Mouse (Mus musculus) liver, adult 2 months (tissue): ENCODE data around the gene Gm49510. TPM values are rescaled to one million over a fixed set of nuclear protein-coding genes. Genes with fewer than 3 reads are reported as not detected.

Source experiments
- DNase-seq: peaks from one replicate; pipeline ENCODE4 v3.0.0-alpha.2; 2011; ENCODE audit warnings: low read depth, low spot score; ENCODE audit errors: extremely low read depth
- H3K27ac ChIP-seq: fragments of 200-500 bp; replicated peaks from 2 replicates; pipeline ENCODE4 v1.5.1; 2012; ENCODE audit warnings: low read depth, mild to moderate bottlenecking, control low read depth, inconsistent platforms, low read length; ENCODE audit not compliant: insufficient read depth
- H3K27me3 ChIP-seq: fragments of 200-500 bp; 2 replicates; pipeline ENCODE4 v1.6.1; 2012; ENCODE audit warnings: mild to moderate bottlenecking, moderate library complexity, low read length, inconsistent platforms; ENCODE audit not compliant: control insufficient read depth, insufficient read depth
- H3K36me3 ChIP-seq: fragments of 200-500 bp; 2 replicates; pipeline ENCODE4 v1.6.1; 2012; ENCODE audit warnings: low read length, inconsistent platforms; ENCODE audit not compliant: control insufficient read depth, insufficient read depth
- H3K4me1 ChIP-seq: fragments of 200-500 bp; 2 replicates; pipeline ENCODE4 v1.6.1; 2011; ENCODE audit warnings: low read length; ENCODE audit not compliant: control insufficient read depth, insufficient read depth
- H3K4me3 ChIP-seq: fragments of 200-500 bp; 2 replicates; pipeline ENCODE4 v1.5.1; 2011; ENCODE audit warnings: low read depth, mild to moderate bottlenecking, control low read depth, low read length, moderate library complexity; ENCODE audit not compliant: insufficient read depth
- H3K79me2 ChIP-seq: fragments of 200-500 bp; 2 replicates; pipeline ENCODE4 v1.6.1; 2012; ENCODE audit warnings: inconsistent platforms, mild to moderate bottlenecking, low read length, moderate library complexity; ENCODE audit not compliant: control insufficient read depth, insufficient read depth
- H3K9ac ChIP-seq: fragments of 200-500 bp; 2 replicates; pipeline ENCODE4 v1.6.1; 2012; ENCODE audit warnings: low read depth, mild to moderate bottlenecking, control low read depth, inconsistent platforms, low read length
- CTCF ChIP-seq: fragments of 200-500 bp; IDR thresholded peaks from 2 replicates; pipeline ENCODE4 v1.5.1; 2011; ENCODE audit warnings: low read depth, low read length, control low read depth
- POLR2A ChIP-seq: fragments of 200-500 bp; IDR thresholded peaks from 2 replicates; pipeline ENCODE4 v1.6.1; 2011; ENCODE audit warnings: low read length, control low read depth; ENCODE audit not compliant: insufficient read depth; ENCODE audit errors: extremely low read depth
- WGBS: fragments of 180-500 bp; shearing (Covaris S2); methylation state at CpG from one replicate; pipeline ENCODE4 v1.1.7; 2018; 5-methylcytosine and 5-hydroxymethylcytosine counted together
- polyA plus RNA-seq: library from polyadenylated mRNA; depleted of rRNA; stranded (reverse); fragments of >200 nt; gene quantifications from 2 replicates; pipeline ENCODE4 v1.2.3, GENCODE M21; 2012
- total RNA-seq: library from RNA; depleted of rRNA; stranded (reverse); fragments of >200 nt; gene quantifications from 2 replicates; pipeline ENCODE4 v1.2.3, GENCODE M21; 2014

Gene Gm49510
- total and polyA plus RNA-seq, 2 experiments, result not detected

DNA sequence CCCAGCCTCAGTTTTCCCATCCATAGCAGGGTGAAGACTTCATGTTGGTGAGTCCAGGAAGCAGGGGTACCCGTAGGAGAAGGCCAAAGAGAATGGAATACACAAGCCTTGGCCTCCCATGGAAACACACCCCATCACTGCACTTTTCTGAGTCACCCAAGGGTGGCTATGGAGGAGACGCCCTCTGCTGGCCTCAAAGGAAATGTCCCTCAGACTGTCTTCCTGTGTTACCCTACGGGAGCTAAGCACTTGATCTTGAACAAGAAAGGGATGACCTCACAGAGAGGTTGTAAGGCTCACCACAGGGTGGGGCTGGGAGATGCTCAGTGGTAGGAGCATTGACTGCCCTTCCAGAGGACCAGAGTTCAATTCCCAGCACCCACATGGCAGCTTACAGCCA lies 32.1 kb downstream of the Gm49510 start:
- no peak overlapping the region for H3K4me3 ChIP-seq
- WGBS, result 12% methylated on average over 3 of the region's 3 CpGs
- no peaks in the 10 kb centered on the region for H3K27me3 ChIP-seq
- no peaks in the 10 kb centered on the region; the same call in 1 of the 2 replicates for H3K79me2 ChIP-seq
- peaks cover 6% of the 10 kb centered on the region for H3K4me1 ChIP-seq
- DNase-seq, result peak; percentile 53
- no peaks in the 10 kb centered on the region for H3K36me3 ChIP-seq
- no peak overlapping the region for H3K9ac ChIP-seq
- H3K27ac ChIP-seq, result no peak overlapping the region
- no peak for TF ChIP-seq POLR2A
- peak; percentile 77 for TF ChIP-seq CTCF

DNA sequence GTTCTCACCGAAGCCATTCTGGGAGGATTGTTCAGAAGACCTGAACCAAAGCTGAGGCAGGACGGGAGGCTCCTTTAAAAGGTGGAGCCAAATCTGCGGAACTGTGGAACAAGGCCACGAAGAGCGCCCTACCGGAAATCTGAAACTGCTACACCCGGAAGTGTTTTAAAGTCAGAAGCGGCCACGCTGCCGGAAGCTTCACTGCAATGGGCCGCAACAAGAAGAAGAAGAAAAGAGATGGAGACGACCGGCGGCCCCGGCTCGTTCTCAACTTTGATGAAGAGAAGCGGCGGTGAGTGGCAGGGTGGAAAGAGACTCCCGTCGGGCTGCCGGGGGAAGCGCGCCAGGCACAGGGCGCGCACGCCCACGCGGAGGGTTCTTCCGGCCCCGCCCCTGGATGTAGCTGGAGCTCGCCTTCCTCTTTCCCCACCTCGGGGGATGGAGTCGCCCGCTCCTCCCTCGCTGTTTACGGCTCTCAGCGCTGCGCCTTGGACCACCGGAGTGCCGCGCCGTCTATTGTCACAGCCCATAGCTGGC lies 35.4 kb downstream of the Gm49510 start, which contains the start of gene Nol12:
TSS of gene Nol12 (plus strand) at position 150 of the 537 bp plus-strand sequence.
- 0% methylated on average over 42 of the region's 42 CpGs for WGBS
- peak; percentile 84 for DNase-seq
- H3K4me1 ChIP-seq, result peaks cover 4% of the 10 kb centered on the region; the same call in 1 of the 2 replicates

DNA sequence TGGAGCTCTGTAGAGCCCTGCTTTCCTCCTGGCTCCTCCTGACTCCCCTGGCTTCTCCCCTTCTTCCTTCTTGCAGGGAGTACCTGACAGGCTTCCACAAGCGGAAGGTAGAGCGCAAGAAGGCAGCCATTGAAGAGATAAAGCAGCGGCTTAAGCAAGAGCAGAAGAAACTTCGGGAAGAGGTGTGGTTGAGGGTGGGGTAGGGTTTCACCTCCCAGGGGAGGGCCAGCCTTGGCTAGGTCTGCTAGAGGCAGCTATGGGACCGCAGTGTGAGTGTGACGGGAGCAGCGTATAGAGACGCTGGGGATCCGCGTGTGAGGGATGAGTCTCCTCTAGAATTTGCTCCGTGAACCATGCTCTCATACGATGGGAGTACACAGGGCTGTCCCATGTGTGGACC lies 36.9 kb downstream of the Gm49510 start:
- Histone ChIP-seq H3K4me3 (no peak overlapping the region), H3K36me3 (no peaks in the 10 kb centered on the region), H3K4me1 (peaks cover 4% of the 10 kb centered on the region; the same call in 1 of the 2 replicates), H3K79me2 (no peaks in the 10 kb centered on the region; the same call in 1 of the 2 replicates), H3K27me3 (no peaks in the 10 kb centered on the region), H3K27ac (no peak overlapping the region), H3K9ac (no peak overlapping the region)
- 95% methylated on average over 12 of the region's 12 CpGs for WGBS
- TF ChIP-seq POLR2A (no peak), CTCF (no peak)
- DNase-seq, result no peak

More for the DNA sequence above, 35.4 kb downstream of the Gm49510 start, which contains the start of gene Nol12:
- Histone ChIP-seq H3K9ac (peak within 1 kb of the TSS; percentile 78), H3K4me3 (peak within 1 kb of the TSS; percentile 92), H3K27ac (peak within 1 kb of the TSS; percentile 88), H3K36me3 (no peaks in the 10 kb centered on the region), H3K79me2 (no peaks in the 10 kb centered on the region; the same call in 1 of the 2 replicates), H3K27me3 (no peaks in the 10 kb centered on the region)
- 0 out of 2 replicates have a peak, but pooled peaks have one; percentile 28 for TF ChIP-seq POLR2A
- TF ChIP-seq CTCF, result 0 out of 2 replicates have a peak, but pooled peaks have one; percentile 3

DNA sequence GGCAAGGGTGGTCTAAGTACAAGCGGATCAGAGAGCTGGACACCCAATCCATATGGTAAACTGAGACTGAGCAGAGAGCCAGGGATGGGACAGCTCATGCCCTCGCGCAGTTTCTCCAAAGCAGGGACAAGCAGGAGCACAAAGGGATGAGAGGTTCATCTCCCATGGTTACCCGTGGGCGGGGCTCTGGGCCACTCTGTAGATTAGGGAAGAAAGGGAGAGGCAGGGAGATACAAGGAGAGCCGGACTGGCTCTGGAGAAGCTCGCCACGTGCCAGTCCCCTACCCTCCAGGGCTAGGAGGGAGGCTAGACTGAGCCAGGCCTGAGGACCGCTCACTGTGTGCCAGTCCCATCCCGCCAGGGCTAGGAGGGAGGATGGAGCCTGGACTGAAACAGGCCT lies 37.8 kb downstream of the Gm49510 start:
- Histone ChIP-seq H3K4me3 (no peak overlapping the region), H3K27ac (no peak overlapping the region), H3K27me3 (no peaks in the 10 kb centered on the region), H3K9ac (no peak overlapping the region), H3K79me2 (no peaks in the 10 kb centered on the region; the same call in 1 of the 2 replicates), H3K4me1 (peaks cover 4% of the 10 kb centered on the region; the same call in 1 of the 2 replicates), H3K36me3 (no peaks in the 10 kb centered on the region)
- 93% methylated on average over 10 of the region's 10 CpGs for WGBS
- TF ChIP-seq POLR2A (no peak), CTCF (no peak)
- no peak for DNase-seq

DNA sequence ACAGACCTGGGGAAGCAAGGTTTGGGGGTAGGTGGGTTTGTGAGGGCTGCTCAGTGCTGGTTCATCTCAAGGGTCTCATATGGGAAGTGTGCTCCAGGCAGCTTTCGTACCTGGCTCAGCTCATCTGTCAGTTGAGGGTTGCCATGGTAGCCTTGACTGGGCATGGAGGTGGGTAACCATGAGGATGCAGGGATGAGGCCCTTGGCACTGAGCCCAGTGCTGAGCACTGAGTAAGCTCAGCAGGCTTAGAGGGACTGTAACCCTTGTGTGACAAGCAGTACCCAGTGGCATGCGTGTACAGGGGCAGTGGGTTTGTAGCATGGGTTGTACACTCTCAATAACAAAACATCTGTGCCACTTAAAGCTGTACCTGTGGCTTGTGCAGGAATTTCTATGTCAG lies 38.5 kb downstream of the Gm49510 start:
- Histone ChIP-seq H3K4me1 (peaks cover 4% of the 10 kb centered on the region; the same call in 1 of the 2 replicates), H3K36me3 (no peaks in the 10 kb centered on the region)
- no peak for TF ChIP-seq POLR2A

DNA sequence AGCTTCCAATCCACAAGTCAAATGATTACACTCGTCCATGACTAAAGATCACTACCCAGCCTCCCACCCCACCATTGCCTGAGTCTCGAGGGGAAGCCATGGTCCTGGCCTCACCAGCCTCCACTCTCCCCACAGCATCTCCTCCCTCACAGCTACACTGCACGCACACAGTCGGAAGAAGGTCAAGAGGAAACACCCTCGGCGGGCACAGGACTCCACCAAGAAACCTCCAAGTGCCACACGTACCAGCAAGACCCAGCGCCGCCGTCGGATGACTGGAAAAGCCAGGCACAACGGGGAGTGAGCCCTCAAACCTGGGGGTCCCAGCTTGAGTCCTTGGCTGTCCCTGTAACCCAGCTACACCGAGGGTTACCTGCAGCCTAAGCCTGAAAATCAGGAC lies 40.9 kb downstream of the Gm49510 start:
- H3K79me2 ChIP-seq, result no peaks in the 10 kb centered on the region
- TF ChIP-seq CTCF (no peak), POLR2A (no peak)
- peaks cover 2% of the 10 kb centered on the region; the same call in 1 of the 2 replicates for H3K4me1 ChIP-seq
- whole genome bisulfite sequencing, result 94% methylated on average over 13 of the region's 13 CpGs
- no peak overlapping the region for H3K9ac ChIP-seq
- no peaks in the 10 kb centered on the region for H3K27me3 ChIP-seq
- DNase-seq, result no peak
- H3K4me3 ChIP-seq, result no peak overlapping the region
- no peaks in the 10 kb centered on the region for H3K36me3 ChIP-seq
- no peak overlapping the region for H3K27ac ChIP-seq

More for the DNA sequence above, 38.5 kb downstream of the Gm49510 start:
- no peak for DNase-seq
- no peak overlapping the region for H3K27ac ChIP-seq
- H3K79me2 ChIP-seq, result no peaks in the 10 kb centered on the region; the same call in 1 of the 2 replicates
- H3K27me3 ChIP-seq, result no peaks in the 10 kb centered on the region
- H3K9ac ChIP-seq, result no peak overlapping the region
- H3K4me3 ChIP-seq, result no peak overlapping the region
- WGBS, result 89% methylated on average over 2 of the region's 2 CpGs
